Mouse (Mus musculus): ENCODE measurements around the gene Dmkn. TPM values are rescaled to one million over a fixed set of nuclear protein-coding genes. Genes with fewer than 3 reads are reported as not detected.
"Not testable (repeated sequence)": the region's sequence is repeated elsewhere in the genome, so short reads cannot be mapped to it uniquely, and the experiment has no call there.

The Dmkn gene
- polyA plus RNA-seq, 1 experiment: 3.6 TPM

GRCm38 (mm10) chr7:30736211-30736610 lies 27.3 kb upstream of the Dmkn start:
- TF ChIP-seq CTCF (IDR thresholded peaks at IDR 0.05; ENCODE audit: low read depth, low read length) (no peak), POLR2A (IDR thresholded peaks at IDR 0.05; ENCODE audit: borderline replicate concordance, low read depth, low read length) (no peak)
- H3K27ac ChIP-seq (ENCODE audit: insufficient read depth, low read depth, low read length): no peak overlapping the region
- H3K4me1 ChIP-seq (ENCODE audit: control insufficient read depth, insufficient read depth, low read length): no peaks in the 10 kb centered on the region
- H3K4me3 ChIP-seq (ENCODE audit: insufficient read depth, low read length): no peak overlapping the region

DNA sequence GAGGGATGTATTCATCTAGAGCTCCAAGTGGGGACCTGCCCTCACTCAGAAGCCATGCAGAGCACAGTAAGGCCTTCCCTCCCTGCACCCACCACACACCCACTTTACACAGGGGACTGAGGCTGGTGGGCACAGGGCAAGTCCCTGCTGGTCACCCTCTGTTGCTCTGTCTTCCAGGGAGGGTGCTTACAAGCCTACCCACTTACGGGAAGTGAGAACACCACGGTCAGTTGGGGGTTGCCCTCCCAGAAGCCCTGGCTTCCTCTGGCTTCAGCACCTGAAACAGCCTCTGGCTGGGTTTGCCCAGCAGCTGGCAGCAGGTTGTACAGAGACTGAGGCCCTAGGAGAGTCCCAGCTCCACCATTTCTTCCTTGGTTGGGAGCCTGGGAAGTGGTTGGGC lies 21.0 kb upstream of the Dmkn start:
- H3K27ac ChIP-seq (ENCODE audit: insufficient read depth, low read depth, low read length); H3K4me1 ChIP-seq (ENCODE audit: control insufficient read depth, insufficient read depth, low read length); H3K4me3 ChIP-seq (ENCODE audit: insufficient read depth, low read length): not testable (repeated sequence)

DNA sequence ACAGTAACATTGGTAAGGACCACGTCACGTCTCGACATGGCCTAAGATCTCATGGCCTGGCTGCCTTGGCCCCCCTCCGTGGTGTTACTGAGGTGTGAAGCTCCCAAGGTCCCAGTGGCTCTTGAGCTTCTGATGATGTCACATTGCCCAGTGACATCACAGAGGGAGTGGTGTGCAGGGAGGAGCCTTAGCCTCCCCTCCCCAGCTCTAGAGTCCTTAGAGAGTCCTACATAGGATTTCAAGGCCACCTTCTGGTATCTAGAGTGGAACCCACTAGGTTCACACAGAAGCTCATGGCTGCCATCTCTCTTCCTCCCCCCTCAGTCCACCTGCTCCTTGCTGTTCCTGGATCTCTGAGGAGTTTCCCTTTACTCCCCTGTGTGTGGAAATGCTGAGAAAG lies 19.9 kb upstream of the Dmkn start, which contains the start of gene Gapdhs:
Gene Gapdhs (minus strand): TSS at position 65 of the 400 bp plus-strand sequence.
- not testable (repeated sequence) for H3K4me1 ChIP-seq (ENCODE audit: control insufficient read depth, insufficient read depth, low read length); H3K4me3 ChIP-seq (ENCODE audit: insufficient read depth, low read length); H3K27ac ChIP-seq (ENCODE audit: insufficient read depth, low read depth, low read length)

GRCm38 (mm10) chr7:30744022-30744598 lies 19.4 kb upstream of the Dmkn start:
- Histone ChIP-seq H3K27ac (ENCODE audit: insufficient read depth, low read depth, low read length) (no peak overlapping the region), H3K4me3 (ENCODE audit: insufficient read depth, low read length) (no peak overlapping the region), H3K4me1 (ENCODE audit: control insufficient read depth, insufficient read depth, low read length) (peaks cover 7% of the 10 kb centered on the region)
- no peak for TF ChIP-seq POLR2A (IDR thresholded peaks at IDR 0.05; ENCODE audit: borderline replicate concordance, low read depth, low read length)
- no peak for TF ChIP-seq CTCF (IDR thresholded peaks at IDR 0.05; ENCODE audit: low read depth, low read length)

- Histone ChIP-seq H3K4me1 (ENCODE audit: control insufficient read depth, insufficient read depth, low read length) (peaks cover 19% of the 10 kb centered on the region), H3K4me3 (ENCODE audit: insufficient read depth, low read length) (no peak overlapping the region), H3K27ac (ENCODE audit: insufficient read depth, low read depth, low read length) (no peak overlapping the region)
- no peak for TF ChIP-seq POLR2A (IDR thresholded peaks at IDR 0.05; ENCODE audit: borderline replicate concordance, low read depth, low read length)
- TF ChIP-seq CTCF (IDR thresholded peaks at IDR 0.05; ENCODE audit: low read depth, low read length): no peak
Measured at GRCm38 (mm10) chr7:30747525-30748204, 15.9 kb upstream of the Dmkn start.

- Histone ChIP-seq H3K4me1 (ENCODE audit: control insufficient read depth, insufficient read depth, low read length) (peaks cover 19% of the 10 kb centered on the region), H3K27ac (ENCODE audit: insufficient read depth, low read depth, low read length) (no peak overlapping the region)
- TF ChIP-seq CTCF (IDR thresholded peaks at IDR 0.05; ENCODE audit: low read depth, low read length) (no peak), POLR2A (IDR thresholded peaks at IDR 0.05; ENCODE audit: borderline replicate concordance, low read depth, low read length) (no peak)
Measured at GRCm38 (mm10) chr7:30749824-30750606, 13.5 kb upstream of the Dmkn start.

GRCm38 (mm10) chr7:30751086-30751669 lies 12.4 kb upstream of the Dmkn start, which contains the start of gene Sbsn:
Sbsn (plus strand) TSS chr7:30751471.
- Histone ChIP-seq H3K4me1 (ENCODE audit: control insufficient read depth, insufficient read depth, low read length) (peaks cover 19% of the 10 kb centered on the region), H3K27ac (ENCODE audit: insufficient read depth, low read depth, low read length) (no peak within 1 kb of the TSS), H3K4me3 (ENCODE audit: insufficient read depth, low read length) (no peak within 1 kb of the TSS)
- TF ChIP-seq CTCF (IDR thresholded peaks at IDR 0.05; ENCODE audit: low read depth, low read length) (no peak; the same call in 1 of the 2 replicates), POLR2A (IDR thresholded peaks at IDR 0.05; ENCODE audit: borderline replicate concordance, low read depth, low read length) (no peak)

More at GRCm38 (mm10) chr7:30749824-30750606, 13.5 kb upstream of the Dmkn start:
- H3K4me3 ChIP-seq (ENCODE audit: insufficient read depth, low read length): no peak overlapping the region

DNA sequence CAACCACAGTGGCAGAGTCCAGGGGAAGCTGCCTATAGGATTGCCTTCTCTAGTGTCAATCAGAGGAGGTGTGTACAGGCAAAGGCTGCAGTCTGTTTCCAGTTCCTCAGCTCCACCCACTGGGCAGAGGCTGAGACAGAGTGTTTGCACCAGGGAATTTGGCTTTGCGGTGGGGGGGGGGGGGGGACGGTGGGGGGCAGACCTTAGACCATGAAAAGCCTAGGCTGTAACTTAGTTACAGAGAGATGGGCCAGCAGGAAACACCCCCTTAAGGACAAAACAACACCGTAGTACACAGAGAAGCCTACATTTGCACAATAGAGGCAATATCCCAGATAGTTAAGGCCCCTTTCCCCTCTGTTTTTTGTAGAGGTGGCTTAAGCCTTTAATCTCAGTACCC lies 6.6 kb upstream of the Dmkn start:
- no peak for TF ChIP-seq CTCF (IDR thresholded peaks at IDR 0.05; ENCODE audit: low read depth, low read length)
- TF ChIP-seq POLR2A (IDR thresholded peaks at IDR 0.05; ENCODE audit: borderline replicate concordance, low read depth, low read length): no peak
- Histone ChIP-seq H3K27ac (ENCODE audit: insufficient read depth, low read depth, low read length) (no peak overlapping the region), H3K4me3 (ENCODE audit: insufficient read depth, low read length) (no peak overlapping the region), H3K4me1 (ENCODE audit: control insufficient read depth, insufficient read depth, low read length) (peaks cover 19% of the 10 kb centered on the region)

- Histone ChIP-seq H3K4me3 (ENCODE audit: insufficient read depth, low read length) (no peak overlapping the region), H3K4me1 (ENCODE audit: control insufficient read depth, insufficient read depth, low read length) (peaks cover 20% of the 10 kb centered on the region), H3K27ac (ENCODE audit: insufficient read depth, low read depth, low read length) (no peak overlapping the region)
- TF ChIP-seq CTCF (IDR thresholded peaks at IDR 0.05; ENCODE audit: low read depth, low read length) (no peak; the same call in 1 of the 2 replicates), POLR2A (IDR thresholded peaks at IDR 0.05; ENCODE audit: borderline replicate concordance, low read depth, low read length) (no peak)
Measured at GRCm38 (mm10) chr7:30758853-30759252, 4.7 kb upstream of the Dmkn start.
